Mouse (Mus musculus) embryonic facial prominence, embryonic 11.5 days (tissue): ENCODE data around the gene Gm21954. TPM values are rescaled to one million over a fixed set of nuclear protein-coding genes. Genes with fewer than 3 reads are reported as not detected.

ENCODE experiments used
- ATAC-seq: fragments of 200-750 bp; cut with Nextera tagmentation; replicated peaks from 2 replicates; pipeline ENCODE4 v1.8.0; 2017; ENCODE audit warnings: low read depth; ENCODE audit not compliant: insufficient number of reproducible peaks, low FRiP score, low TSS enrichment
- DNase-seq: peaks from one replicate; pipeline ENCODE4 v3.0.0-alpha.2; 2015; ENCODE audit warnings: low spot score
- H3K27ac ChIP-seq: fragments of 300-500 bp; sonication (generic); replicated peaks from 2 replicates; pipeline ENCODE4 v1.5.1; 2014; ENCODE audit warnings: mild to moderate bottlenecking, low read depth, low read length, control low read depth
- H3K27me3 ChIP-seq: fragments of 300-500 bp; sonication (generic); 2 replicates; pipeline ENCODE4 v1.6.1; 2014; ENCODE audit warnings: mild to moderate bottlenecking, low read length, moderate library complexity, mixed read lengths; ENCODE audit not compliant: control insufficient read depth, insufficient read depth
- H3K36me3 ChIP-seq: fragments of 300-500 bp; sonication (generic); replicated peaks from 2 replicates; pipeline ENCODE4 v1.6.1; 2014; ENCODE audit warnings: low read depth, mild to moderate bottlenecking, low read length, moderate library complexity, mixed read lengths; ENCODE audit not compliant: control insufficient read depth, insufficient read depth
- H3K4me1 ChIP-seq: fragments of 300-500 bp; sonication (generic); 2 replicates; pipeline ENCODE4 v1.6.1; 2014; ENCODE audit warnings: low read length, mixed read lengths; ENCODE audit not compliant: control insufficient read depth, insufficient read depth
- H3K4me2 ChIP-seq: fragments of 300-500 bp; sonication (generic); 2 replicates; pipeline ENCODE4 v1.6.1; 2014; ENCODE audit warnings: low read depth, mild to moderate bottlenecking, control low read depth, low read length, moderate library complexity
- H3K4me3 ChIP-seq: fragments of 300-500 bp; sonication (generic); 2 replicates; pipeline ENCODE4 v1.5.1; 2014; ENCODE audit warnings: low read depth, low read length, control low read depth
- H3K9ac ChIP-seq: fragments of 300-500 bp; sonication (generic); replicated peaks from 2 replicates; pipeline ENCODE4 v1.6.1; 2014; ENCODE audit warnings: mild to moderate bottlenecking, control low read depth, low read length
- H3K9me3 ChIP-seq: fragments of 300-500 bp; sonication (generic); replicated peaks from 2 replicates; pipeline ENCODE4 v1.6.1; 2016; ENCODE audit warnings: mild to moderate bottlenecking, low read length, inconsistent platforms, mixed read lengths; ENCODE audit not compliant: control insufficient read depth
- whole genome bisulfite sequencing: fragments of 180-500 bp; shearing (Covaris S2); extraction: QIAGEN DNeasy Blood & Tissue Kit; methylation state at CpG from one replicate; pipeline ENCODE4 v1.1.7; 2014; 5-methylcytosine and 5-hydroxymethylcytosine counted together
- polyA plus RNA-seq: library from polyadenylated mRNA; unstranded; fragments of >200 nt; fragmentation: Nextera tagmentation; extraction: Ambion mirVana; gene quantifications from 2 replicates; pipeline ENCODE4 v1.2.1, GENCODE M21; 2014

The Gm21954 gene
- polyA plus RNA-seq, 1 experiment from 2014 or later: not detected

DNA sequence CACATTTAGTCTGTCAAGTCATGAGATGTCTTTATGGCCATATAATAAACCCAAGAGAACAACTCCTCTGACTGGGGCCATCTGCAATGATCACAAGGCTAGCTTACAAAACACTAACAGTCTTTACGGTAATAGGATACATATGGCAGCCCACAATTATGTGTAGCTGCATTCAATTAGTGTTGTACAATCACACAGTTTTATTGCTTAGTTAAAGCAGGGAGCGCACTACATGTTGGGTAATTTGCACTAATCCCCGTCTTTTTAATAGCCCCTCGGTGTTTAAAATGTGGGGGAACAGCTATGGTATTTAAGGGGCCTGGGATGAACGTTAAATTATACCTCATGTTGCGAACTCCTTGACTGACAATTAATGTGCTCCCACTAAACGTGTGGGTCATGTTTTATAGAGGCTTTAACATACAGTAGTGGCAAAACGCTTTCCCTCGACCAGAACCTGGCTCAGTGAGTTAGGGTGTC lies 24.5 kb upstream of the Gm21954 start:
- no peaks in the 10 kb centered on the region for H3K4me1 ChIP-seq
- no peak overlapping the region for H3K4me3 ChIP-seq
- no peaks in the 10 kb centered on the region for H3K36me3 ChIP-seq
- peak; percentile 80 for DNase-seq
- no peaks in the 10 kb centered on the region for H3K27me3 ChIP-seq
- H3K27ac ChIP-seq: no peak overlapping the region
- 0 out of 2 replicates have a peak, but pooled peaks have one; percentile 12 for ATAC-seq
- no peak overlapping the region for H3K9ac ChIP-seq
- H3K9me3 ChIP-seq: no peaks in the 10 kb centered on the region
- H3K4me2 ChIP-seq: no peak overlapping the region
- WGBS: 34% methylated on average over 9 of the region's 9 CpGs

DNA sequence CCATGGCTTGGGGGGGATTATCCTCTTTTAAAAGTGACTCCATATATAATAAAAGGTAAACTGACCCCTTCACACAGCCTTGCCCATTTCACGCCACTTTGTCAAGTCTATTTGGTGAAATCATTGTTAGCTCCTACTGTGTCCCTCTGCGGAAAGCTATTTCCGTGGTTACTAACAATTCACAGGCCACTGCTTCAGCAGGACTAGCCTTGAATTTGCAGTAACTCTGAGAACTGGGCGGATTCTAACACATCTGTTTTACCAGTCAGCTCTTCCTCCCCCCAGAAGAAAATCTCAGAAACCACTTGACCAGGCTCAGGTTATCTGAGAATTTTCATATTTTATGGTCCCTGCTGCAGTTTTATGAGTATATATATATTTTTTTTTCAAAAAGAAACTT lies 23.9 kb upstream of the Gm21954 start:
- 14% methylated on average over 4 of the region's 4 CpGs for WGBS
- H3K4me3 ChIP-seq: no peak overlapping the region
- ATAC-seq (no peak; the same call in 1 of the 2 replicates), DNase-seq (peak; percentile 67)
- H3K9ac ChIP-seq: no peak overlapping the region
- H3K4me1 ChIP-seq: no peaks in the 10 kb centered on the region
- H3K27ac ChIP-seq: 0 out of 2 replicates have a peak overlapping the region, but pooled peaks have one; percentile 17
- no peaks in the 10 kb centered on the region for H3K36me3 ChIP-seq
- H3K4me2 ChIP-seq: no peak overlapping the region
- no peaks in the 10 kb centered on the region for H3K27me3 ChIP-seq
- no peaks in the 10 kb centered on the region for H3K9me3 ChIP-seq

DNA sequence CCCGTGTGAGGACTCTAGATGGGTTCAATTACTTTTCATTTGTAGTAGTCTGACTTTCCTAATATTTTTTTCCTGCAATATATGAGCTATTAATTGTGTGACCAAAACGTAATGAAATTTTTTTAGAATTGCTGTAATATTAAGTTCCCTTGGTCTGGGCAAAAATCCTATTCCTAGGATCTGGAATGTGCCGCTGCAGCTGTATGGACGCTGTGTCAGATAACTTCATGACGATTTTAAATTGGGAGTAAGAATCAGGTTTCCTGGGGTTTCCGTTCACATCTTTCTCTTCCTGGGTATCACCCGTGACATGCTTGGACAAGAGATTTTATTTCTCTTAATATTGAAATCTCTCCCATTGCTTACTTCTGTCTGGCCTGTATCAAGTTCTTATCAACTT lies 23.2 kb upstream of the Gm21954 start:
- Histone ChIP-seq H3K27me3 (no peaks in the 10 kb centered on the region), H3K9ac (no peak overlapping the region), H3K27ac (no peak overlapping the region), H3K4me3 (no peak overlapping the region), H3K36me3 (no peaks in the 10 kb centered on the region), H3K4me1 (no peaks in the 10 kb centered on the region), H3K9me3 (no peaks in the 10 kb centered on the region), H3K4me2 (no peak overlapping the region)
- ATAC-seq (no peak), DNase-seq (no peak)
- 49% methylated on average over 7 of the region's 7 CpGs for WGBS

DNA sequence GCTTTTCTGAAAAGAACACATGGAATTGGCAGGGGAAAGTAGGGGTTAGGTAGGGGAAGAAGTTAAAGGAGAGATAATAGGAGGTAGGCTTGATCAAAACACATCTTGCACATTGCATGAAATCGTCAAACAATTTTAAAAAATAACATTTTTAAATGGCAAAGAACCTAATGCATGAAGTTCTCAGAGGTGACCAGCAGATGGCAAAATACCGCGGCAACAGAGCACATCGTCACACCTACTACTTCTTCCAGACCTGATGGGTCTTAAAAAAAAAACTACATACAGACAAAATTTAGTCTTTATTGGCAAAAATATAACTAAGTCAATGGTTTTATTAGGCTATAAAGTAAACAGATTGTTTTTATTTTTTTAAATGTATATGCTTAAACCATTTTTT lies 22.3 kb upstream of the Gm21954 start:
- no peaks in the 10 kb centered on the region for H3K4me1 ChIP-seq
- H3K27me3 ChIP-seq: no peaks in the 10 kb centered on the region
- no peak overlapping the region for H3K9ac ChIP-seq
- DNase-seq (peak; percentile 51), ATAC-seq (no peak)
- no peak overlapping the region for H3K27ac ChIP-seq
- no peak overlapping the region for H3K4me3 ChIP-seq
- no peaks in the 10 kb centered on the region for H3K9me3 ChIP-seq
- H3K4me2 ChIP-seq: no peak overlapping the region
- 37% methylated on average over 4 of the region's 4 CpGs for WGBS
- no peaks in the 10 kb centered on the region for H3K36me3 ChIP-seq

DNA sequence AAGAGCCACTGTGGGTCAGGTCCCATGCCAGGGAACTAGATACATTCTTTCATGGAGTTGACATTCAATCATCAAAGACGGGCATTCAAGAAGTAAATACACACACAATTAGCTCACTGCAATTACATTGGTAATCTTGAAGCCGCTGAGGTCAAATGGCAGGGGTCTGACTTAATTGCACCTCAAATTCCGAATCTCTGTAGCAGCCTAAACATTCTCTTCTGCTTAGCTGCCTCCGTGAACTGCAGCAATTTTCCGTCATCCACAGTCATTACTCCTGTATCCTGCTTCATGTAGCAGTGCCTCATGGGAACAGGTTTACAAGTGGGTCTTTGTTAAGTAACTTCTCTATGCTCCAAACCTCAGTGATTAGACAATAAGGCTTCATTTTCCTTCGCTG lies 20.0 kb upstream of the Gm21954 start:
- H3K4me2 ChIP-seq: no peak overlapping the region
- H3K27ac ChIP-seq: no peak overlapping the region
- H3K4me1 ChIP-seq: no peaks in the 10 kb centered on the region
- DNase-seq: peak; percentile 77
- no peaks in the 10 kb centered on the region for H3K36me3 ChIP-seq
- no peaks in the 10 kb centered on the region for H3K9me3 ChIP-seq
- no peak; the same call in 1 of the 2 replicates for ATAC-seq
- H3K9ac ChIP-seq: no peak overlapping the region
- H3K27me3 ChIP-seq: no peaks in the 10 kb centered on the region
- 15% methylated on average over 6 of the region's 6 CpGs for WGBS
- H3K4me3 ChIP-seq: no peak overlapping the region

DNA sequence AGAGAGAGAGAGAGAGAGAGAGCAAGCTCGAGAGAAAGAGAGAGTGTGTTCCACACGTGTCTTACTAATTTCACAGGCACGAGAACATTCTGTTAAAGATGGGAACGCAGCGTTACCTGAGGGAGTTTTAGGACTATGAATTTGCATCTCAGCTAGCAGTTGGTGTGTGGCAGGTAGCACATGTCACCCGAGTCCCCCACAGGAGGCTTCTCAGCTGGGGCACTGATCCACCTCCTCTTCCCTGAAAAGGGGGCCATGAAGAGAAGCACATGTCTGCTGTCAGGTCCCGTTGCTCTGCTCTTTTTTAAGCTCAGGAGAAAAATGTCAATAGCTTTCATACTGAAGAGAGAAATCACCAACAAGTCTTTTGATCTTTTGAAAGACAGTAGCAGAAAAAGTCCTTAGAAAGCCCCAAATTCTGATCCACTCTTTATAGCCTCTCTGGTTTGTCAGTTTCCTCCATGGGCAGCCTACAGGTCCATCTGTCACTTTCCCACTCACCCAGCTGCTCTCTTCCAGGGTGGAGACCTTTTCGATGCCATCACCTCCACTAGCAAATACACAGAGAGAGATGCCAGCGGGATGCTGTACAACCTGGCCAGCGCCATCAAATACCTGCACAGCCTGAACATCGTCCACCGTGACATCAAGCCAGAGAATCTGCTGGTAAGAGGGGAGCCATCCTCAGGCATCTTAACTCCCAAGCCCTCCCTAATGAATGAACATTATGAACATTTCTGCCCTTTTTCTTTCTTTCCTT lies 17.4 kb upstream of the Gm21954 start:
- no peaks in the 10 kb centered on the region for H3K9me3 ChIP-seq
- no peak overlapping the region for H3K4me3 ChIP-seq
- H3K27me3 ChIP-seq: no peaks in the 10 kb centered on the region
- DNase-seq: no peak
- 77% methylated on average over 12 of the region's 12 CpGs for WGBS
- no peak overlapping the region for H3K4me2 ChIP-seq
- H3K27ac ChIP-seq: no peak overlapping the region
- no peak for ATAC-seq
- H3K9ac ChIP-seq: no peak overlapping the region
- no peaks in the 10 kb centered on the region for H3K4me1 ChIP-seq
- H3K36me3 ChIP-seq: no peaks in the 10 kb centered on the region

DNA sequence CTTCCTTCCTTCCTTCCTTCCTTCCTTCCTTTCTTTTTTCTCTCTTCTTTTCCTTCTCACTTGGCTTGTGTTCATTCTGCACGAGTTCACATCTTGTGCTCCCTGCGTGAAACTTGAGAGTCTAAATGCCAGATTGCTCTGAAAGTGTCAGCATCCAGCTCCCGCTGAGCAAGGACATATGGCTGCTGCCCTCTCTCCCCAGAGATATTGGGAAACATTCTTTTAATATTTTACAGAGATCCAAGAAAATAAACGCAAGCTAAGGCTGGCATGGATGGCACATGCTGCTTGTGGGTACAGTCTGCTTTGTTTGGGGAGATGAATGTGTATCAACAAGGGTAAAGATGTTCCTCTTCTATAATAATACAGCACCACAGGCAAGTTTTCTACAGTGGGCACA lies 11.3 kb upstream of the Gm21954 start:
- DNase-seq: no peak
- Histone ChIP-seq H3K9ac (no peak overlapping the region), H3K36me3 (no peaks in the 10 kb centered on the region), H3K27me3 (no peaks in the 10 kb centered on the region), H3K27ac (no peak overlapping the region), H3K9me3 (no peaks in the 10 kb centered on the region), H3K4me2 (no peak overlapping the region), H3K4me3 (no peak overlapping the region), H3K4me1 (no peaks in the 10 kb centered on the region)
- WGBS: 33% methylated on average over 4 of the region's 4 CpGs
- no peak for ATAC-seq

DNA sequence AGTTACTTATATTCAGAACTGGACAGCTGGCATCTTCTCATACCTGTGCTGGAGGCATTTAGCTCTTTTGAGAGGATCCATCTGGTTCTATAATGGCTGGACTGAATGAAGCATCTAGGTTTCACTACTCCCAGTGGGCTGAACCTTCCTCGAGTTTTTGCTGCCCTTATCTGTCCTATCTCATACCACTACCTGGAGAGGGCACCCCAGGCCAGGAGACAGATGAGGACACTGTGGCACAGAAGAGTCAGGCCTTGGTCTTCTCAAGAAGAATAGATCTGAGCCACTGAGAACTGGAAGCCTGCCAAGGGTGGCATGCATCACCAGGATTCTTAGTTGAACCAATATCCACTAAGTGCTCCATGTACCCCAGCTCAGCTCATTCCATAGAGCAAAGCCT lies 9.1 kb upstream of the Gm21954 start:
- Histone ChIP-seq H3K27ac (no peak overlapping the region), H3K27me3 (no peaks in the 10 kb centered on the region), H3K36me3 (no peaks in the 10 kb centered on the region), H3K9ac (no peak overlapping the region), H3K9me3 (no peaks in the 10 kb centered on the region), H3K4me1 (no peaks in the 10 kb centered on the region), H3K4me3 (no peak overlapping the region), H3K4me2 (no peak overlapping the region)
- no peak for ATAC-seq
- no peak for DNase-seq
- 62% methylated on average over 1 of the region's 1 CpGs for WGBS
